Mouse (Mus musculus) lung, adult 2 months (tissue): ENCODE results near the gene Kera.

Experiments
- CTCF ChIP-seq: fragments of 200-500 bp; IDR thresholded peaks from 2 replicates; pipeline ENCODE4 v1.5.1; 2011; ENCODE audit warnings: mild to moderate bottlenecking, low read length, control low read depth; ENCODE audit not compliant: insufficient read depth
- POLR2A ChIP-seq: fragments of 200-500 bp; IDR thresholded peaks from 2 replicates; pipeline ENCODE4 v1.6.1; 2011; ENCODE audit warnings: low read depth, mild to moderate bottlenecking, control low read depth, low read length, borderline replicate concordance; ENCODE audit errors: extremely low read depth

DNA sequence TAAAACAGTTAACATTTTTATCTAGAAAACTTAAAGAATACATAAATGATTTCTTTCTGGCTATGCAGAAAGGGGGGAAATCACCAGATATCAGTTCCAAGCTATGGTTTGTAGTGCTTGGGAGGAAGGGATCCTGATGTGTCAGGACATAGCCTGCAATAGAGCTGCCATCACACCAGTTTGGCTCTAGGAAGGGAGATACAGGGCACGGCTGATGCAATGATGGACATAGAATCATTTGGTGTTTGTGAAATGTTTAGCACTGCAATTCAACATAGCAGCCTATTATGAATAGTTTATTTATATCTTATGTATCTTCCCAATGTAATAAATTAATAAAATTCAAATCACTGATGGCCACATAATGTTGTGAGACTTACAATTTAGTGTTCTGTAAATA lies 15.6 kb downstream of the Kera start:
- TF ChIP-seq CTCF (no peak), POLR2A (no peak)
